Mouse (Mus musculus) MEL (cell line): ENCODE results near the gene Kirrel3.

Source experiments
- BHLHE40 ChIP-seq: IDR thresholded peaks from 2 replicates; pipeline ENCODE4 v1.6.1; 2012; ENCODE audit warnings: low read depth, mild to moderate bottlenecking, inconsistent platforms, low read length, improper control_type of control experiment, borderline replicate concordance
- CTCF ChIP-seq, 3 experiments: IDR thresholded peaks in 2 of 3; conservative IDR thresholded peaks in 1 of 3; 2 replicates each; pipeline ENCODE4 v1.5.1; 2011 to 2012; ENCODE audit warnings: low read length in 3 of 3, low read depth in 2 of 3, mild to moderate bottlenecking in 2 of 3, improper control_type of control experiment in 1 of 3, inconsistent platforms in 1 of 3, mixed read lengths in 1 of 3, moderate library complexity in 1 of 3; ENCODE audit not compliant: control insufficient read depth in 1 of 3, insufficient read depth in 1 of 3, poor library complexity in 1 of 3, severe bottlenecking in 1 of 3
- E2F4 ChIP-seq: IDR thresholded peaks from 2 replicates; pipeline ENCODE4 v1.6.1; 2011; ENCODE audit warnings: low read depth, low read length, improper control_type of control experiment, borderline replicate concordance
- HCFC1 ChIP-seq: IDR thresholded peaks from 2 replicates; pipeline ENCODE4 v1.6.1; 2012; ENCODE audit warnings: low read depth, mild to moderate bottlenecking, inconsistent platforms, low read length, improper control_type of control experiment, moderate library complexity
- MEF2A ChIP-seq: IDR thresholded peaks from 2 replicates; pipeline ENCODE4 v1.6.1; 2014; ENCODE audit warnings: low read depth, mild to moderate bottlenecking, inconsistent platforms, low read length, improper control_type of control experiment; ENCODE audit not compliant: poor library complexity, insufficient replicate concordance, severe bottlenecking; ENCODE audit errors: extremely low read depth
- SMC3 ChIP-seq: IDR thresholded peaks from 2 replicates; pipeline ENCODE4 v1.6.1; 2011; ENCODE audit warnings: low read depth, low read length, improper control_type of control experiment
- ZC3H11A ChIP-seq: IDR thresholded peaks from 2 replicates; pipeline ENCODE4 v1.6.1; 2012; ENCODE audit warnings: low read depth, mild to moderate bottlenecking, inconsistent platforms, low read length, improper control_type of control experiment
- ZKSCAN1 ChIP-seq: IDR thresholded peaks from 2 replicates; pipeline ENCODE4 v1.6.1; 2012; ENCODE audit warnings: low read depth, mild to moderate bottlenecking, inconsistent platforms, low read length, improper control_type of control experiment, moderate library complexity

DNA sequence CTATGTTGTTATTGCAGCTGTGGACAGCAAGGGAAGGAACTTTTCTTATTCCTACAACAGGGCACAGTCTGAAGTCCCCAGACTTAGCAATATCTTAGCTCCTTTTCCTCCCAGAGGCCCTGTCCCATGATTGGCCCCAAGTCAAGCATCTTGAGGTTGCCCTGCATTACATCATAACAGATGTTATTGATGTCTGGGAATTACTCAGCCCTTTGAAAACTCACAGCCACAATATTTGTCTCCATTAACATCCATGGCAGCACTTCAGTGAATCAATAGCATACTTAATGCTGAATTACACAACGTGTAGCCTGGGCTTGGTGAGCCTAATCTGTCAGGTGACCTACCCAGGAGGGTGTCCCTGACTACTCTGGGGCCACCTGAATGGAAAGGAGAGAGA, 360.7 kb downstream of the Kirrel3 start:
- TF ChIP-seq ZC3H11A (no peak), CTCF (IDR thresholded peaks at IDR 0.05 in 2 of 3, conservative IDR thresholded peaks at IDR 0.05 in 1 of 3; ENCODE audit: control insufficient read depth in 1 of 3, insufficient read depth in 1 of 3, low read depth in 2 of 3, low read length in 3 of 3, poor library complexity in 1 of 3, severe bottlenecking in 1 of 3) (no peak), SMC3 (no peak), BHLHE40 (no peak), ZKSCAN1 (no peak), E2F4 (no peak), MEF2A (no peak), HCFC1 (no peak)
